Mouse (Mus musculus): ENCODE results near the gene Mrpl46.

GRCm38 (mm10) chr7:78754458-78755000 is 28.8 kb downstream of the Mrpl46 start:
- TF ChIP-seq CTCF (IDR thresholded peaks at IDR 0.05; ENCODE audit: borderline replicate concordance, extremely low read depth, insufficient read depth, insufficient read length) (no peak), POLR2A (IDR thresholded peaks at IDR 0.05; ENCODE audit: borderline replicate concordance, extremely low read depth, insufficient read depth, insufficient read length, poor library complexity, severe bottlenecking) (no peak)
